Mouse (Mus musculus): ENCODE measurements around the gene 4930572O03Rik.
"Not testable (repeated sequence)": the region's sequence is repeated elsewhere in the genome, so short reads cannot be mapped to it uniquely, and the experiment has no call there.

DNA sequence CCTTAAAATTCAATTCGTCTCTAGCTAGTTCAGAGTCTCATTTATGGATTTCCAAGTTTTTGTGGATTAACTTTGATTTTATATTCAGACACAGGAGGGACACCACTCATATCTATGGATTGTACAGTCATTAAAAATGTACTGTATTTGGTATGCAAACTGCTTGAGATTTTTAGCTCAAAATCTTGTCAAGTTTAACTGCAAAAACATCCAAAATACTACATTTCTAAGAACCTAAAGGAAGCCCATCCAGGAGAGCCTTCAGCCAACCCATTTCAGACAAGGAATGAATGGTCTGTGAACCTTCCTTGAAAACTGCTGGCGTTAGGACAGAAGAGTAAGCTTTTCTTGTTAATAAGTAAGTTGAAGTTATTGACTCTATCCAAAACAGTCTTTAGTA lies 53.9 kb downstream of the 4930572O03Rik start:
- not testable (repeated sequence) for TF ChIP-seq CTCF (IDR thresholded peaks at IDR 0.05; ENCODE audit: low read depth, low read length); POLR2A (IDR thresholded peaks at IDR 0.05; ENCODE audit: borderline replicate concordance, low read depth, low read length)

Data from bone marrow macrophage, adult 2 months (primary cell).